Mouse (Mus musculus): ENCODE results near the gene Col13a1. TPM values are rescaled to one million over a fixed set of nuclear protein-coding genes. Genes with fewer than 3 reads are reported as not detected.
A peak's percentile ranks its signal among the peaks of the same experiment; 100 is the strongest.

Col13a1 gene
- total RNA-seq, 2 experiments from 2014 or later = 1.4 to 1.5 TPM

- TF ChIP-seq CTCF (IDR thresholded peaks at IDR 0.05) = no peak
- intact Hi-C loops (cut with DNase I) = no loop called here
- no peak for DNase-seq (ENCODE audit: extremely low spot score in 1 of 2, low spot score in 2 of 2)
- no peak overlapping the region for H3K4me3 ChIP-seq
- no peak overlapping the region for H3K27ac ChIP-seq
Measured at GRCm38 (mm10) chr10:61999766-62000165, 20.9 kb upstream of the Col13a1 start.

- peak; percentile 54 for TF ChIP-seq CTCF (IDR thresholded peaks at IDR 0.05)
- Histone ChIP-seq H3K4me3 (no peak overlapping the region), H3K27ac (no peak overlapping the region)
- intact Hi-C loops (cut with DNase I) = no loop called here
- no peak for DNase-seq (ENCODE audit: extremely low spot score in 1 of 2, low spot score in 2 of 2)
Measured at GRCm38 (mm10) chr10:61991481-61992424, 12.8 kb upstream of the Col13a1 start.

GRCm38 (mm10) chr10:61980424-61980823 lies 1.5 kb upstream of the Col13a1 start:
- intact Hi-C loops (cut with DNase I) = loop anchor here (1.0 to 10.0 kb wide), 4 partner anchors 121 to 264 kb away; no protein-coding TSS in a partner anchor
- TF ChIP-seq CTCF (IDR thresholded peaks at IDR 0.05) = peak; percentile 98
- H3K27ac ChIP-seq = no peak overlapping the region
- DNase-seq (ENCODE audit: extremely low spot score in 1 of 2, low spot score in 2 of 2) = peak; percentile 83 to 91
- no peak overlapping the region for H3K4me3 ChIP-seq

- H3K27ac ChIP-seq = no peak overlapping the region
- DNase-seq (ENCODE audit: extremely low spot score in 1 of 2, low spot score in 2 of 2) = peak; percentile 25 to 58
- peak overlapping the region; percentile 28 for H3K4me3 ChIP-seq
- intact Hi-C loops (cut with DNase I) = no loop called here
- no peak for TF ChIP-seq CTCF (IDR thresholded peaks at IDR 0.05)
Measured at GRCm38 (mm10) chr10:61978112-61978865, 619 bp downstream of the Col13a1 start.

- DNase-seq (ENCODE audit: extremely low spot score in 1 of 2, low spot score in 2 of 2) = no peak
- intact Hi-C loops (cut with DNase I) = loop anchor here (1.0 kb wide), 1 partner anchor 100 kb away; no protein-coding TSS in a partner anchor
- TF ChIP-seq CTCF (IDR thresholded peaks at IDR 0.05) = no peak
- no peak overlapping the region for H3K27ac ChIP-seq
- peak overlapping the region; percentile 28 for H3K4me3 ChIP-seq
Measured at GRCm38 (mm10) chr10:61977392-61978096, 1.4 kb downstream of the Col13a1 start.

GRCm38 (mm10) chr10:61976987-61977386 lies 1.9 kb downstream of the Col13a1 start:
- H3K4me3 ChIP-seq = no peak overlapping the region
- peak in 1 of 2 experiments; percentile 14 for DNase-seq (ENCODE audit: extremely low spot score in 1 of 2, low spot score in 2 of 2)
- intact Hi-C loops (cut with DNase I) = loop anchor here (1.0 kb wide), 1 partner anchor 100 kb away; no protein-coding TSS in a partner anchor
- no peak overlapping the region for H3K27ac ChIP-seq
- peak; percentile 38 for TF ChIP-seq CTCF (IDR thresholded peaks at IDR 0.05)

GRCm38 (mm10) chr10:61974581-61974980 lies 4.3 kb downstream of the Col13a1 start:
- no peak for TF ChIP-seq CTCF (IDR thresholded peaks at IDR 0.05)
- no peak overlapping the region for H3K4me3 ChIP-seq
- no peak overlapping the region for H3K27ac ChIP-seq
- DNase-seq (ENCODE audit: extremely low spot score in 1 of 2, low spot score in 2 of 2) = no peak
- intact Hi-C loops (cut with DNase I) = no loop called here

GRCm38 (mm10) chr10:61972041-61972440 lies 6.9 kb downstream of the Col13a1 start:
- DNase-seq (ENCODE audit: extremely low spot score in 1 of 2, low spot score in 2 of 2) = no peak
- H3K4me3 ChIP-seq = no peak overlapping the region
- TF ChIP-seq CTCF (IDR thresholded peaks at IDR 0.05) = no peak
- intact Hi-C loops (cut with DNase I) = no loop called here
- H3K27ac ChIP-seq = no peak overlapping the region

- no peak overlapping the region for H3K4me3 ChIP-seq
- TF ChIP-seq CTCF (IDR thresholded peaks at IDR 0.05) = no peak
- intact Hi-C loops (cut with DNase I) = no loop called here
- no peak overlapping the region for H3K27ac ChIP-seq
- no peak for DNase-seq (ENCODE audit: extremely low spot score in 1 of 2, low spot score in 2 of 2)
Measured at GRCm38 (mm10) chr10:61968003-61968553, 10.8 kb downstream of the Col13a1 start.

GRCm38 (mm10) chr10:61967207-61967606 lies 11.7 kb downstream of the Col13a1 start:
- intact Hi-C loops (cut with DNase I) = no loop called here
- TF ChIP-seq CTCF (IDR thresholded peaks at IDR 0.05) = no peak
- no peak for DNase-seq (ENCODE audit: extremely low spot score in 1 of 2, low spot score in 2 of 2)
- no peak overlapping the region for H3K27ac ChIP-seq
- no peak overlapping the region for H3K4me3 ChIP-seq

- DNase-seq (ENCODE audit: extremely low spot score in 1 of 2, low spot score in 2 of 2) = no peak
- no peak for TF ChIP-seq CTCF (IDR thresholded peaks at IDR 0.05)
- H3K27ac ChIP-seq = no peak overlapping the region
Measured at GRCm38 (mm10) chr10:61965386-61965841, 13.5 kb downstream of the Col13a1 start.

More at GRCm38 (mm10) chr10:61965386-61965841, 13.5 kb downstream of the Col13a1 start:
- no peak overlapping the region for H3K4me3 ChIP-seq
- intact Hi-C loops (cut with DNase I) = no loop called here

Measured in left cerebral cortex, adult 2 months (tissue).